Mouse (Mus musculus): ENCODE measurements around the gene Vpreb3.
"Not testable (repeated sequence)": the region's sequence is repeated elsewhere in the genome, so short reads cannot be mapped to it uniquely, and the experiment has no call there.

Vpreb3 gene

DNA sequence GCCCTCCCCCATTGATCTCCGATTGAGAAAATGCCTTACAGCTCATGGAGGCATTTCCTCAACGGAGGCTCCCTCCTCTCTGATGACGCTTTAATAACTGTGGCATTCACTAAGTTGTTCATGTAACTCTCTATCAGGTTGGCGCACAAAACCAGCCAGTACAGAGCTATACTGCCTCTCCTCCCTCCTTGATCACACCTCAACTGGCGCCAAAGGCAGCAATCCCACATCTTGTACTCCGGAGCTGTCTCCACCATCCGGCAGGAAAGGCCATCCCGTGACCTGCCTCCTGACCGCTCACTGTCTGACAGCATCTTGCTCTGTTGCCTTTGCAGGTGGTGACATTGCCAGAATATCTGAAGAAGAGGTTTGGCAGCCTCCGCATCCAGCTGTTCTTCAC is 31.0 kb downstream of the Vpreb3 start:
- DNase-seq (ENCODE audit: low read depth, low spot score), result no peak

DNA sequence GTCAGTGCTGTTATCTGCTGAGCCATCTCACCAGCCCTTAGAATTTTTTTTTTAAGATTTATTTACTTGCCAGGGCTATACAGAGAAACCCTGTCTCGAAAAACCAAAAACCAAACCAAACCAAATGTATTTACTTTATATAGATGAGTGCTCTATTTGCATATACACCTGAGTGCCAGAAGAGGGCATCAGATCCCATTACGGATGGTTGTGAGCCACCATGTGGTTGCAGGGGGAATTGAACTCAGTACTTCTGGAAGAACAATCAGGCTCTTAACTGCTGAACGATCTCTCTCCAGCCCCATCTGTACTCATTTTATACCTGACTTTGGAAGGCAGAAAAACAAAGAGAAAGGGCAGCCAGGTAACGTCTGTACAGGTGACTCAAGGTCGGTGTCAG is 32.4 kb downstream of the Vpreb3 start:
- DNase-seq (ENCODE audit: low read depth, low spot score), result no peak

DNA sequence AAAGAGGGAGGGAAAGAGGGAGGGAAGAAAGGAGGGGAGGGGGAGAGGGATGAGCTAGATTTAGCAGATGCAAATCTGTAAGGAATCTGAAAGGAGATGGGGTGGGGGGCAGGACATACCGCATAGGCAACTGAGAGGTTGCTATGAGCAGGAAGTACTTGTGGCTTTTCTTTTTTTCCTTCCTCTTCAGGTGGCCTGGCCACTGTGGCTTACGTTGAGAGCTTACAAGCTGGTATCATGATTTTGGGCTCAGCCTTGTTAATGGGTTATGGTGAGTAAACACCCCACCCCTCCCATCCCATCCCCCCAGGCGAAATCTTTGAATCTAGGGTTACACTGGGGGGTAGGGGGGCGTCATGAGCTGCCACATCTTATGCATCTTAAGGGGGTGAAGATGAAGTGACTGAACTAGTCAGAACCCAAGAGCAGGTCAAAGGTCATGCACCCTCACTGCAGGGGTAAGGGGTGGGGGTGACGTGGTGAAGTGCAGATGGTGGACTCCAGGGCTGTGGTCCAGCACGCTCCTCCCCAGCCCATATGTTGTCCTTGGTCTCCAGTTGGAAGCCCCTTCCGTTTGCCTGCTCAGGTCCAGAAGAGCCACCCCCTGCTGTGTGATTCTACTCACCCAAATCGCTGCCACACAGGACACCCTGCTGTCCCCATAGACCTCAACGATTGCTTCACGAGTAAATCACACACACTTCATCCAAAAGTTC is 35.4 kb downstream of the Vpreb3 start:
- DNase-seq (ENCODE audit: low read depth, low spot score), result no peak

DNA sequence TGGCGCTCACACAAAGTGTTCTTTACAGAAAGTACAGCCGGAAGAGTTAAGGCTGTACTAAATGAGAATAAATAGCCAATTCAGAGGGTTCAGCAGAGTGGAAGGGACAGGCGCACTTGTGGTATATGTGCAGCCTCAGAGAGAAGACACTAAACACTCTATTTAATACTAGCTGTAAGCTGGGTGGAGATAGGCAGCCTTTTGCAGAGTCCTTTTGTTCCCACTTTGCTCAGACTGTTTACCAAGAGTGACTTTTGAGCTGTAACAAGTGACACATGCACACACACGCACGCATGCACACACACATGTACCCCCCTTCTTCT is 35.9 kb downstream of the Vpreb3 start:
- DNase-seq (ENCODE audit: low read depth, low spot score), result no peak

DNA sequence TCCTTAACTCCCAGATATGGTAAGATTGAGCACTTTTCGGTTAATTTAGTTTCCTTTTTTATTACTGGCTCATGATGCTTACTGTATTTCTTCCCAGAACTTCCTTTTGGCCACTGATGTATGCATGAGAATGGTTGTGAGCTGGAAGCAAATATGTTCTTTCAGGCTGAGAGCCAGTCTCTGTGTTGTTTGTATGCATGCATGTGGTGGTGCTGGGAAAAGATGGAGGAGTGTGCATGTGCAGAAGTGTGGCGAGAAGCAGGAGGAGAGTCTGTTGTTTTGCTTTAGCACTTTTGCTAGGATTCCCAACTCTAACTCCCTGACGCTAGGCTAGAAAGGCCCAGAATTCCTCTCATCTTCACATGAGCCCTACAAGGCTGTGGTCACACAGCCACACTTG is 36.6 kb downstream of the Vpreb3 start:
- DNase-seq (ENCODE audit: low read depth, low spot score), result no peak

DNA sequence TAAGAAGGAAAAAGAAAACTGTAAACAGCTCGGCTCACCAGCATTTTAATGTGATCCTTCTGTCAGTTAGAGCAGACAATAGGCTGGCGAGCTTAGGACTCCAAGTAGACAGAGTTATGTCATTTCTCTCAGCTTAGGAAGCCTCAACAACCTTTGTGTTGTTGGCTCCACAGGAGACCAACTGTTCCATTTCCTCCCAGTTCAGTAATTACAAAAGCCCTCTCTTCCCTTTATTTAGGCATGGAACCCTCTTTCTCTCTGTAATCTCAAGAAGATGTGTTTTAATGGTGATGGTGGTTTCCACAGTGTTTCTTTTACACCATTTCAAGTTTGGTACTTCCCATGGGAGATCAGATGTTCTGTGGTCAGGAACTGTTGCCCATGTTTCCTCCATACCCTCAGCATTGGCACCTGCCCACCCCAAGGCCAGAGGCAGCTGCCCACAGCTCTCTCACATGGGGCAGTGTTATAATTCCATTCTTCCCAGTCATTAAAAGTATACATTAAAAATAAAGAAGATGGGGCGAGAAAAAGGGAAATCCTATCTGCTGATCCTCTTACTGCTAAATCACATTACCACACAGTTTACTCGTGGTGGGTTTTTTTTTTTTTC is 47.7 kb downstream of the Vpreb3 start:
- no peak for DNase-seq (ENCODE audit: low read depth, low spot score)

DNA sequence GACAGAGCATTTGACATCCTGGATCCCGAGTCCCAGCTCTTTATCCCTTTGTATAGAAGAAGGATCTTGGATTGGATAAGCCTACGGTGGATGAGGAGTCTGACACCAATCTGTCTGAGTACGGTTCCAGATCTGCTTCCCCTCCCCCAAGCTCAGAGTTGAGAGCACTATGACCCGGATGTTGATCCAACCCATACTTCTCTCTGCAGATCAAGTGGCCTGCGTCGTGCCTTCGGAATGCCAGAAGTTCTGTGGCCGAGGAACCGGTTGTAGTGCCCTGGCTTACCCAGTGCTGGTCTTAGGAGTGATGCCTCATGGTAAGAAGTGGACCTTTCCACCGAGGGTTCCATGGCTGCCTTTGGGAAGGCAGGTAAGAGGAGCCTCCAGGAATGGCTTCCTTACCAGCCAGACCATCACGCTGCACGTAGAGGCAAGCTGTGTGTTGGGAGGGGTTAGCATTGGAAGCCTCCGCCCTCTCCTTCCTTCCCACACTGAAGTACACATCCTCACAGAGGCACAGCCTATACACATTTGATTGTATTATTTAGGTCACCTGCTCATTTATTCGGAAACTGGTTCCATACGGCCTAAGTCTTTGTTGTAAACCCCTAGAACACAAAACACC is 50.9 kb downstream of the Vpreb3 start:
- DNase-seq (ENCODE audit: low read depth, low spot score), result no peak

DNA sequence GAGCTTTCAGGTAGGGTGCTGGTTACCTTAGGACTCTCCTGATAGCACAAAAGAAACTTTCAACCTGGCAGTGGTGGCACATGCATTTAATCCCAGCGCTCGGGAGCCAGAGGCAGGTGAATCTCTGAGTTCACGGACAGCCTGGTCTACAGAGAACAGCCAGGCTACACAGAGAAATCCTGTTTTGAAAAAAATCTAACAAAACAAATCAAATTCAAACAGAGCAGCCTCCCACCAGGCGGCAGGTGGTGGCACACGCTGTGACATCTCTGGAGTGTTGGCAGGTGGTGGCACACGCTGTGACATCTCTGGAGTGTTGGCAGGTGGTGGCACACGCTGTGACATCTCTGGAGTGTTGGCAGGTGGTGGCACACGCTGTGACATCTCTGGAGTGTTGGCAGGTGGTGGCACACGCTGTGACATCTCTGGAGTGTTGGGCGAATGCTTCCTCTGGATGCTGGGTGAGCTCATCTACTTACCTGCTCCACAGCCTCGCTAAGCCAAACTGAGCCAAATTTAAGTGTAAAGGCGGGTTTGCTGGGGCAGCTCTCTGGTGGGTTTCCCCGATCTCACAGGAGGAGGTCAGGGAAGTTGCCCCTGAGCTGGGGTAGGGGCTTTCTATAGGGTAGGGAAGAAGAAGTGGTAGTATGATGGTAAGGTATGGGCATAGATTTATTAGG is 51.8 kb downstream of the Vpreb3 start:
- DNase-seq (ENCODE audit: low read depth, low spot score), result not testable (repeated sequence)

DNA sequence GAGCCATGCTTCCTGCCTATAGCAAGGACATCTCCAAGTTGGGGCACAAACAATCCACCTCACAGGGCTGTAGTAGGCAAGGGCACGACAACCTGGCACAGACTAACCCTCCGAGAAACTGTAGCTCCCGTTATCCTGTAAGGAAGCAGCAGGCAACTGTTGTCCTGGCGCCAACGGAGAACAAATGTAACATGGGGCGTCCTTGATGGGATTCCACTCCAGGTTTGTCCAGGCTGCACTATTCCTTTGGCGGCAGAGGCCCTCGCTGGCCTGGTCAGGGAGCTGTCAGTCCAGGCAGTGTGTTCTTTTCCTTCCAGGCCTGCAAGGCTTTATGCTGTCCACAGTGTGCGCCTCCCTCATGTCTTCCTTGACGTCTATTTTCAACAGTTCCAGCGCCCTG is 52.6 kb downstream of the Vpreb3 start:
- no peak for DNase-seq (ENCODE audit: low read depth, low spot score)

DNA sequence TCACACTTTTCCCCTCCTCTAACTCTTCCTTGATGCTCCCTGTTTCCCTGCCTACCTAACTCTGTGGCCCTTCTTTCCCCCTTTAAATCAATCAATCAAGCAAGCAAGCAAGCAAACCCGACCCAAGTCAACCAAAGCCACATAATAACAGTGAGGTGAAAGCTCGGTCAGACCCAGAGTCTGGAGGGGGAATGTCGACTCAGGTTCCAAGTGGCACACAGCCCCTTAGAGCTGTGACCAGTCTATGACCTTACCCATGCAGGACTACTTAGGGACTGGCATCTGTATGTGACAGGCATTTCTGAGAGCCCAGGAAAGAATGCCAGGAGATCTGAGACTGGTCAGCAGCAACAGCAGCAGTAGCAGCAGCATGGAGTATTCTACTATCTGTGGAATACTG is 53.5 kb downstream of the Vpreb3 start:
- DNase-seq (ENCODE audit: low read depth, low spot score), result no peak
